Mouse (Mus musculus): Measurements from ENCODE around the gene Tas2r126.

The Tas2r126 gene

GRCm38 (mm10) chr6:42484633-42485032, 50.3 kb downstream of the Tas2r126 start:
- DNase-seq (ENCODE audit: low spot score in 2 of 2), result no peak
